Mouse (Mus musculus) hindbrain, embryonic 14.5 days (tissue): Measurements from ENCODE around the gene Zbed5. TPM values are rescaled to one million over a fixed set of nuclear protein-coding genes. Genes with fewer than 3 reads are reported as not detected.

Experiments
- ATAC-seq: fragments of 200-750 bp; cut with Nextera tagmentation; 2 replicates; pipeline ENCODE4 v1.8.0; 2017; ENCODE audit warnings: moderate number of reproducible peaks, mild to moderate bottlenecking, moderate TSS enrichment, moderate library complexity; ENCODE audit not compliant: low FRiP score
- DNase-seq: peaks from one replicate; pipeline ENCODE4 v3.0.0-alpha.2; 2015; ENCODE audit warnings: low spot score
- H3K27ac ChIP-seq: fragments of 300-500 bp; sonication (generic); 2 replicates; pipeline ENCODE4 v1.5.1; 2014; ENCODE audit warnings: mild to moderate bottlenecking, moderate library complexity
- H3K27me3 ChIP-seq: fragments of 300-500 bp; sonication (generic); 2 replicates; pipeline ENCODE4 v1.6.1; 2014; ENCODE audit warnings: mild to moderate bottlenecking, low read length, mixed read lengths; ENCODE audit not compliant: control insufficient read depth, insufficient read depth
- H3K36me3 ChIP-seq: fragments of 300-500 bp; sonication (generic); replicated peaks from 2 replicates; pipeline ENCODE4 v1.6.1; 2014; ENCODE audit not compliant: control insufficient read depth, insufficient read depth
- H3K4me1 ChIP-seq: fragments of 300-500 bp; sonication (generic); replicated peaks from 2 replicates; pipeline ENCODE4 v1.6.1; 2014; ENCODE audit warnings: antibody characterized with exemption, low read length, mixed read lengths; ENCODE audit not compliant: control insufficient read depth, insufficient read depth
- H3K4me2 ChIP-seq: fragments of 300-500 bp; sonication (generic); replicated peaks from 2 replicates; pipeline ENCODE4 v1.6.1; 2014; ENCODE audit warnings: mild to moderate bottlenecking, moderate library complexity
- H3K4me3 ChIP-seq: fragments of 300-500 bp; sonication (generic); replicated peaks from 2 replicates; pipeline ENCODE4 v1.5.1; 2014; ENCODE audit warnings: mild to moderate bottlenecking, low read length
- H3K9ac ChIP-seq: fragments of 300-500 bp; sonication (generic); 2 replicates; pipeline ENCODE4 v1.6.1; 2014
- H3K9me3 ChIP-seq: fragments of 300-500 bp; sonication (generic); 2 replicates; pipeline ENCODE4 v1.6.1; 2016; ENCODE audit warnings: low read length; ENCODE audit not compliant: control insufficient read depth
- WGBS: fragments of 180-500 bp; shearing (Covaris S2); extraction: QIAGEN DNeasy Blood & Tissue Kit; methylation state at CpG from one replicate; pipeline ENCODE4 v1.1.7; 2014; 5-methylcytosine and 5-hydroxymethylcytosine counted together
- polyA plus RNA-seq: library from polyadenylated mRNA; unstranded; fragments of >200 nt; fragmentation: Nextera tagmentation; extraction: Ambion mirVana; gene quantifications from 2 replicates; pipeline ENCODE4 v1.2.1, GENCODE M21; 2014

Gene Zbed5
- 16.4 and 17.0 TPM in 2 replicates for polyA plus RNA-seq

GRCm38 (mm10) chr5:129895198-129896088 is at the start of gene Zbed5:
Zbed5 (plus strand) TSS chr5:129895723.
- Histone ChIP-seq H3K27me3 (no peaks in the 10 kb centered on the region), H3K36me3 (0 out of 2 replicates have a peak, but pooled peaks cover 1% of the 10 kb centered on the region), H3K9me3 (no peaks in the 10 kb centered on the region), H3K4me3 (peak within 1 kb of the TSS; percentile 78), H3K27ac (0 out of 2 replicates have a peak within 1 kb of the TSS, but pooled peaks have one; percentile 47), H3K9ac (peak within 1 kb of the TSS; percentile 71), H3K4me1 (peaks cover 8% of the 10 kb centered on the region), H3K4me2 (peak within 1 kb of the TSS; percentile 88)
- ATAC-seq (peak; percentile 100), DNase-seq (peak; percentile 91)
- WGBS: 2% methylated on average over 44 of the region's 44 CpGs

GRCm38 (mm10) chr5:129846752-129847557 is 48.6 kb upstream of the Zbed5 start, which contains the start of gene Sumf2:
Sumf2 (plus strand) TSS chr5:129846986.
- DNase-seq (peak; percentile 99), ATAC-seq (peak; percentile 99)
- Histone ChIP-seq H3K9ac (peak within 1 kb of the TSS; percentile 68), H3K9me3 (no peaks in the 10 kb centered on the region), H3K27ac (peak within 1 kb of the TSS; percentile 68), H3K4me3 (peak within 1 kb of the TSS; percentile 50), H3K27me3 (no peaks in the 10 kb centered on the region), H3K36me3 (peaks cover 36% of the 10 kb centered on the region), H3K4me2 (peak within 1 kb of the TSS; percentile 63), H3K4me1 (peaks cover 9% of the 10 kb centered on the region)
- 12% methylated on average over 22 of the region's 22 CpGs for WGBS

GRCm38 (mm10) chr5:129847558-129847820 is 48.0 kb upstream of the Zbed5 start:
- no peak for DNase-seq
- peaks cover 36% of the 10 kb centered on the region for H3K36me3 ChIP-seq

GRCm38 (mm10) chr5:129855163-129855562 is 40.4 kb upstream of the Zbed5 start:
- H3K27me3 ChIP-seq: no peaks in the 10 kb centered on the region
- H3K4me2 ChIP-seq: no peak overlapping the region
- H3K9me3 ChIP-seq: no peaks in the 10 kb centered on the region
- DNase-seq: no peak
- 57% methylated on average over 5 of the region's 5 CpGs for WGBS
- no peak overlapping the region for H3K27ac ChIP-seq
- peaks cover 69% of the 10 kb centered on the region for H3K36me3 ChIP-seq
- ATAC-seq: no peak
- no peaks in the 10 kb centered on the region for H3K4me1 ChIP-seq
- no peak overlapping the region for H3K4me3 ChIP-seq
- no peak overlapping the region for H3K9ac ChIP-seq

More at GRCm38 (mm10) chr5:129847558-129847820, 48.0 kb upstream of the Zbed5 start:
- Histone ChIP-seq H3K9me3 (no peaks in the 10 kb centered on the region), H3K4me3 (peak overlapping the region; percentile 50), H3K4me1 (peaks cover 9% of the 10 kb centered on the region), H3K9ac (peak overlapping the region; percentile 68), H3K27me3 (no peaks in the 10 kb centered on the region), H3K4me2 (peak overlapping the region; percentile 63), H3K27ac (no peak overlapping the region)
- WGBS: 65% methylated on average over 8 of the region's 8 CpGs
- ATAC-seq: no peak

- DNase-seq (no peak), ATAC-seq (no peak)
- Histone ChIP-seq H3K9me3 (no peaks in the 10 kb centered on the region), H3K9ac (no peak overlapping the region), H3K4me2 (no peak overlapping the region), H3K27ac (no peak overlapping the region), H3K4me1 (no peaks in the 10 kb centered on the region), H3K4me3 (no peak overlapping the region), H3K27me3 (no peaks in the 10 kb centered on the region), H3K36me3 (peaks cover 76% of the 10 kb centered on the region)
- 86% methylated on average over 5 of the region's 5 CpGs for WGBS
Observed at GRCm38 (mm10) chr5:129856414-129856813, 39.1 kb upstream of the Zbed5 start.

GRCm38 (mm10) chr5:129862325-129862724 is 33.2 kb upstream of the Zbed5 start:
- Histone ChIP-seq H3K4me2 (no peak overlapping the region), H3K4me3 (no peak overlapping the region)
- ATAC-seq: no peak

GRCm38 (mm10) chr5:129864467-129864866 is 31.1 kb upstream of the Zbed5 start:
- no peaks in the 10 kb centered on the region for H3K27me3 ChIP-seq
- peaks cover 36% of the 10 kb centered on the region for H3K36me3 ChIP-seq
- DNase-seq: no peak
- no peak for ATAC-seq
- H3K4me3 ChIP-seq: no peak overlapping the region
- H3K9ac ChIP-seq: no peak overlapping the region
- 12% methylated on average over 18 of the region's 18 CpGs for WGBS
- no peaks in the 10 kb centered on the region for H3K4me1 ChIP-seq
- no peak overlapping the region for H3K4me2 ChIP-seq
- no peak overlapping the region for H3K27ac ChIP-seq
- H3K9me3 ChIP-seq: no peaks in the 10 kb centered on the region

More at GRCm38 (mm10) chr5:129862325-129862724, 33.2 kb upstream of the Zbed5 start:
- H3K9me3 ChIP-seq: no peaks in the 10 kb centered on the region
- peaks cover 58% of the 10 kb centered on the region for H3K36me3 ChIP-seq
- no peak overlapping the region for H3K27ac ChIP-seq
- no peak for DNase-seq
- no peaks in the 10 kb centered on the region for H3K27me3 ChIP-seq
- no peak overlapping the region for H3K9ac ChIP-seq
- 94% methylated on average over 6 of the region's 6 CpGs for WGBS
- H3K4me1 ChIP-seq: no peaks in the 10 kb centered on the region

GRCm38 (mm10) chr5:129865841-129866240 is 29.7 kb upstream of the Zbed5 start:
- DNase-seq: no peak
- WGBS: 88% methylated on average over 12 of the region's 12 CpGs
- ATAC-seq: no peak
- Histone ChIP-seq H3K27me3 (no peaks in the 10 kb centered on the region), H3K4me1 (no peaks in the 10 kb centered on the region), H3K9ac (no peak overlapping the region), H3K4me2 (no peak overlapping the region), H3K36me3 (peaks cover 23% of the 10 kb centered on the region), H3K27ac (no peak overlapping the region), H3K9me3 (no peaks in the 10 kb centered on the region), H3K4me3 (no peak overlapping the region)
